Mouse (Mus musculus) cerebellum, postnatal 25 days (tissue): ENCODE data around the gene Pold1.

Source experiments
- DNase-seq, 2 experiments: peaks; one replicate each; pipeline ENCODE4 v3.0.0; 2021; ENCODE audit warnings: mixed read lengths in 2 of 2

Pold1 gene

DNA sequence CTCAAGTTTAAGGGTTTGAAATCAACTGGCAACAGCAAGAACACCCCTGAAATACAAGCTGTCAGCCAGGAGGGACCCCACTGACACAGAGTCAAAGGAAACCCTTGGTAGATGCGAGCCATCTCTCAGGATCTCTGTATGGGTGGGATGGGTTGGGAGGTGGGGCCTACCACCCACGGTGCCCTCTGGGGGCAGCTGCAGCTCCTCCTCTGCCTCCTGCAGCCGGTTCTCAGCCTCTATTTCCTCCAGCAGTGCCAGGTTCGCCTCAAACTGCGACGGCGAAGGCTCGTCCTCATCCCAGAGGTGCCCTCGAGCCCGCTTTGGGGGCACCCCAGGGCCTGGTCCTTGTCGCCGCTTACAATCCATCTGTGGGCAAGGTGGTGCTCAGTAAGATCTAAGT, 5.6 kb downstream of the Pold1 start:
- no peak for DNase-seq

DNA sequence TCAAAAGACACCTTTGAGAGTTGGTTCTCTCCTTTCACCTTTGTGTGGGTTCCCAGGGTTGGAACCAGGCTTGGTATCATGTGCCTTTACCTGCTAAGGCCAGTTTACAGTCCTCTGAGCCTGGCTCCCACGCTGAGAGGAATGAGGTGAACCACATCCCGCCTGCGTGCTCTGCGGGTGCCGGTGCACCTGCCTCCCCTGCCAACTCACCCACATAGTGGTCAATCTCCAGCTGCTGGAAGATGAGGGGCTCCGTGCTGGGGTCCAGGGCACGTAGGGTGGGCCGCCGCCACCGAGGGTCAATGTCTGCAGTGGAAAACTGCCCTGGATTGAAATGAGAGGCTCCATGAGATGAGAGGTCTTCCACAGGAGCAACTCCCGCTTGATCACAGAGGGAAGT, 6.1 kb downstream of the Pold1 start:
- DNase-seq, result no peak

DNA sequence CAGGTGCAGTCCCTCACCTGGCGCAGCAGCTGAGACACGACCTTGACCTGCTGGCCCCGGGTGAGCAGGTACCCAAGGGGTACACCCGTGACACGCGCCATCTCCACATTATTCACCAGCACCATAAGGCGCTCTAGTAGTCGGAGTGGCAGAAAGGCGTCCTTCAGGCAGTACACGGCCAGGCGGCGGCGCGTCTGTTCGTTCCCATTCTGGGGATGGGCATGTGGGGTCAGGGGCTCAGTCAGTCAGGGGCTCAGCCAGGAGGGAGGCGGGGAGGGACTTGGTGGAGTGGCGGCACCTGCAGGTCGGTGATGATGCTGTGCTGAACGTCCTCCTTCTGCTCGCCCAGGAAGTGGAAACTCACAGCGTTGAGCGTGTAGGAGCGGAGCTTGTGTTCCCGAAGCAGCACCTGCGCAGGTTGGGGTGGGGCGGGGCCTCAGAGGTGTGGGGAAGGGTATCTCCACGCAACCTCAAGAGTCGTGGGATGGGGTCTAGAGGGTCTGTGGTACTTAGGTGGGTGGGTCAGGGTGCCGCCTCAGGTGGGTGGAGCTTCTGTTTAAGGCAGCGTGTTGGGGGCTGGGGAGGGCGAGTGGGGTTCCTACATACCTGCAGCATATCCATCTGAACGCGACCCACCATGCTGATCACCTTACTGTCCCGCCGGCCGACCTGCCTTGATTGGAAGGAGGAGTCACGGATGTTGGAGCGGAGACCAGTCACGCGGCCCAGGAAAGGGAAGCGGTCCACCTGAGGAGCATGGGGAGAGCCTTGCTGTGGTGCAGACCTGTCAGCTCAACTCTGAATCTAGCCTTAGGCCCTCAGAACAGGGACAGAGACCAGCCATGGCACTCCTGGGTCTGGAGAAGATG, 9.7 kb downstream of the Pold1 start:
- DNase-seq, result no peak

DNA sequence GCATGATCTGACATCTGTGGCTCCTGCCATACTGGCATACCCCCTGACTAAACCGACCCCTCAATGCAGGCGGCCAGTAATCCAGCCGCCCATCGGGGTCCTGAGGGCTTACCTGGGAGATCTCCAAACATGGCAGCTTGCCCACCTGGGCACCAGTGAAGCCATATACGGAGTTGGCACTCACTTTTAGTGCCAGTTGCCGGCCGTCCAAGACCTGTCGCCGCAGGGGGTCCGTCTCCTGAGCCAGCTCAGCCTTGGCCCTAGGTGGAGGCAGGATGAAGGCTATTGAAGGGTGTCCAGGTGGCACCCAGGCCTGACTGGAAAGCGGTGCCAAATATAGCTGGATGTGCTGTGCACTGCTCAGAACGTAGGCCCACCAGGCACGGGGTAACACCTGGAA, 11.2 kb downstream of the Pold1 start:
- DNase-seq, result peak; percentile 79 to 87

DNA sequence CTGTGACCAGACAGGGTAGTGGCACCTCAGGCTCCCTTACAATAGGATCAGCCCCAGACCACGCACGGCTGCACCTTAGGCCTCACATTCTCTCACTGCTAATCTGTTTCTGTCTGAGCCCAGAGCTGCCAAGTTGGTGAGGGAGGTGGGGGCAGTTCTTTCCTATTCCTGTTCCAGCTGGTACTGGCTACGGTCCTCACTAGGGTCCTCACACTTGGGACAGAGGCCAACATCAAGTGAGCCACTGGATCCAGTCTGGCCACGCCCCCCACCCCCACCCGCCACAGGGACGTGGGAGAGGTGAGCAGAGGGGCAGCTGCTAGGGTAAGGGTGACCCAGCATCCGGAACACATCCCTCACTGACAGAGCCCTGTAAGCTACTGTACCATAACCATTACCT, 11.6 kb downstream of the Pold1 start:
- DNase-seq, result peak in 1 of 2 experiments; percentile 49

DNA sequence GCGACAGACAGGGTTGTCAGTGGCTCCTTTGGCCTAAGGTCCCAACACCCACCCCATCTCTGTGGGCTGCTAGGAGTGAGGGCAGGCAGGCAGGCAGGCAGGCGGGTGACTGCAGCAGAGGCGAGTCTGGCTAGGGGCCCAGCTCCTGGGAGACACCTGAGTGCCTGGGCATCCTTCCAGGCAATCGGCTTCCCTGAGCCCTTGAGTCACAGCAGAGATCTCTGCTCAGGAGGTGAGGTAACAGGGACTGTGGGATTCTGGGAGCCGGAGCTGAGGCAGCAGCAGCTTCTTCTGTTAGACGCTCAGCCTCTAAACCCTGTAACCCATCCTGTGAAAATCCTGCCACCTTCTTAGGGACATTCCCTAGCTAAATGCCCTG, 12.1 kb downstream of the Pold1 start:
- peak; percentile 83 to 94 for DNase-seq

DNA sequence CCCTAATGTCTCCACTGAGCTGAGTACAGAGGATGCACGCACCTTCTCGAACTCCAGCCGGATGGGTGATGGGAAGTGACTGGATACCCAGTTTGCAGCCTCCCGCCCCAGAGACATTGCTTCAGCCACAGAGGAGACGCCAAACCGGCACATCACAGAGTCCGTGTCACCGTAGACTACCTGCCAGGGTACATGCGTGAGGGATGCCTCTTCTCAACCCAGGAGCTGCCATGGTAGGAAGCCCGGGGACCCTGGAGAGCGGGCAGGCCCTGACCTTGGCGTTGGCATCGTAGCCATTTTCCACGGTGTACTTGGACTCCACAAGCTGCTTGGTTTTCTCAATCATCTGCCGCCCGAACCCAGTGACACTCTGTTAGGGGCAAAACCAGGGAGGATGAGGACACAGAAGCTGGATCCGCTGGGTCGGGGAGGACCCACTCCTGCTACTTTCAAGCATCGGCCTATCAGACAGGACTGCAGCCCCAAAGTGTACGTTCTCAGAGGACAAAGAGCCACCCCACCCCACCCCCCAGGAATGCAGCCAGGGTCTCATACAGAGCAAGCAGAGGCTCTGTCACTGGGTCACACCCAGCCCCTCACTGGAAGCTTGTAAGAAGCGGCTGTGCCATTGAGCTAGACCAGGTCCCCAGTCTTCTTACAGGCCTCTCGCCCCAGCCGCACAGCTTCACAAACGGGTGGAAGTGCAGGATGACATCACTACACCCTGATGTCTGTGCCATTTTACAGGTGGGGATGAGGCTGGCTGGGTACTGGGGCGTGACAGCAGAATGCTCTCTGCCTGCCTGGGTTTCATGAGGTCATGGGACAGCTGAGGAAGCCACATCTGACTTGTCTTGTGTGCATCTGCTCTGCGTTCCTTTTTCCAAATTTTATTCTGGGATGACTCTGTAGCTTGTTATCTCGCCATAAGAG, 12.7 kb downstream of the Pold1 start:
- no peak for DNase-seq

DNA sequence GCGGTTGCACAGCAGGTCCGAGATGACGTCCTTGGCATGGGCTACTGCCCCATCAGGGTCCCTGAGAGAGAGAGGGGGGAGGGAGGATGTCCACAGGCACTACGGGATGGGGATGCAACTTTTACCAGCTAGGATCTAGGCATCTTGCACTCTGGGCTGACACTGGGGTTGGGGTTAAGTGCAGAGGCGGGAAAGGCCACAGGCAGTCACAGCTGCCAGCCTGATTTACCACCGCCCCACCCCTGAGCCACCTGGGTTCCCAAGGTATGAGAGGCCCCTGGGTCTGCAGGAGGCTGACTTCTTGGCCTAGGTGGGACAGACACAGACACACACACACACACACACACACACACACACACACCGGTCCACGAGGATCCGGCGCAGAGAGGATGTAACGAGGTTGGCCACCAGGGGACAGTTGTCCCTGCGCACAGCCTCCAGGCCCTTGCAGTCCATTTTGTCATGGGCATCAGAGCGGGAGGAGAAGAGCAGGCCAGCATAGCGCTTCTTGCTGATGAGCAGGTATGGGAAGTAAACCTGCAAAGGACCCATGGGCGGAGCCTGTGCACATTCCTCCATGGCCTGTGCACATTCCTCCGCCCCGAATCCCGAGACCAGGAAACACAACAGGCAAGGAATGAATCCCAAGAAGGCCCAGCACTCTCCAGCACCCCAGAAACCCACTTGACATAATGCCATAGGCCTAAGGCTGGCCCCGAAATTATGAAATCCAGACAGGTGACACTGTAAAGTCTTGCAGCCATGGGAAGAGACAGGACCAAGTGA, 13.8 kb downstream of the Pold1 start:
- DNase-seq, result no peak

DNA sequence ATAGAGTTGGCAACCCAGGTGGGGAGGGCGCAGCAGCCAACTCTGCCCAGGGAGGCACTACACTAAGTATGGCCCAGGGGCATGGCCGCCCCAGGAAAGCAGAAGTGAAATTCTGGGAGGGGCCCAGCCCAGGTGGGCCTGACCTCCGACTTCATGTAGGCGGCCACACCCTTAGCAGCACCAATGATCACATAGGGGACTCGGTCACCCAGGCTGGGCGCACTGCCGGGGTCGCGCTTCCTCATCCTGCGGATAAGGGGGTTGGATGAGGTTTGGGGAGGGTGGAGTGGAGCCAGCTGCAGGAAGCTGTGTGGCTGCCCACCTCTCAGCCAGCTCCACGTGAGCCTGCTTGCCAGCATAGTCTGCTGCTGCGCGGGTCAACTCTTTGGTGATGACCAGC, 14.4 kb downstream of the Pold1 start:
- no peak for DNase-seq

DNA sequence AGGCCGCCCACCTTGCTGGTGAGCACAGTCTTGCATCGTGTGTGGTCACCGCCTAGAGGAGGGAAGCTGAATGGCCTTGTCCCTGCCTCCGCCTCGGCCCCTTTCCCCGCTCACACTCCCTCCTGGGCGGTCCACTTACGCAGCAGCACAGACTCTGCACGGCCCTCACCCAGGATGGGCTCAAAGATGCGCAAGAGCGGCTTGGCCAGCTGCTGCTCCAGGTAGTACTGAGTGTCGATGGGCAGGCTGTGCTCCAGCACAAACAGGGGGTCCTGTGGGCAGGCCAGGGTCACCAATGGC, 15.0 kb downstream of the Pold1 start:
- DNase-seq, result no peak

DNA sequence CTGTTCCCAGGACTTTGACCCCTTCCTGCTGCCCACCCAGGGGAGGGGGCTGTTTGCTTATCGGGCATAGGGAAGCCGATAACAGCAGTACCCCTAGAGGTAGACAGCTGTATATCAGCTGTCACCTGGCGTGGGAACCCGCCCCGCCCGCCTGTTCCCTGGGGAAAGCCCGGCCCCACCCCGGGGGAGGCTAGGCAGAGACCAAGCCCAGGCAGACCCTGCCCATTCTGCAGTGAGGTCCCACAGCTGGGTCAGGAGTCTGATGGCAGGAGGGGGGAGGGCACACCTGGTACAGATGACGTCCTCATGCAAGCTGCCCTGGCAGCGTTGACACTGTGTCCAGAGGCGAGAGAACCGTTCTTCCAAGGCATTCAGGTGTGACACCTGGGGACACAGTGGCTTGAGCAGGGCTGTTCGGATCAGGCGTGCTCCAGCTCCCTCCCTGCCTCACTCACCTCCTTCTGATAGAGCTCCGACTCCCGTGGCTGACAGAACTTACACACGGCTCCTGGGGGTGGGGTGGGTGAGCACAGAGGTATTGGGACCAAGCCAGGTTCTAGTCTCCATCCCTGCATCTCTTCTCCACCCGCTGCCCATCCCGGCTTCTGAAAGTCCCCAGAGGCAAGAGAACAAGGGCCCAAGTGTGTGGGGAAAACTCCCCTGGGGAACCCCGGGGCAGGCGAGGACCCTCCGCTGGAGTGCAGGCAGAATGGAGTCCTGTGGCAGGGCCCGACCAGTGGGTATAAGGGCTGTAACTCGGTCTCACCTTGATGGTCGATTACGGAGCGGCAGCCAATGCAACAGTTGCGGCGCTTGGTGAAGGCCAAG, 15.5 kb downstream of the Pold1 start:
- no peak for DNase-seq

DNA sequence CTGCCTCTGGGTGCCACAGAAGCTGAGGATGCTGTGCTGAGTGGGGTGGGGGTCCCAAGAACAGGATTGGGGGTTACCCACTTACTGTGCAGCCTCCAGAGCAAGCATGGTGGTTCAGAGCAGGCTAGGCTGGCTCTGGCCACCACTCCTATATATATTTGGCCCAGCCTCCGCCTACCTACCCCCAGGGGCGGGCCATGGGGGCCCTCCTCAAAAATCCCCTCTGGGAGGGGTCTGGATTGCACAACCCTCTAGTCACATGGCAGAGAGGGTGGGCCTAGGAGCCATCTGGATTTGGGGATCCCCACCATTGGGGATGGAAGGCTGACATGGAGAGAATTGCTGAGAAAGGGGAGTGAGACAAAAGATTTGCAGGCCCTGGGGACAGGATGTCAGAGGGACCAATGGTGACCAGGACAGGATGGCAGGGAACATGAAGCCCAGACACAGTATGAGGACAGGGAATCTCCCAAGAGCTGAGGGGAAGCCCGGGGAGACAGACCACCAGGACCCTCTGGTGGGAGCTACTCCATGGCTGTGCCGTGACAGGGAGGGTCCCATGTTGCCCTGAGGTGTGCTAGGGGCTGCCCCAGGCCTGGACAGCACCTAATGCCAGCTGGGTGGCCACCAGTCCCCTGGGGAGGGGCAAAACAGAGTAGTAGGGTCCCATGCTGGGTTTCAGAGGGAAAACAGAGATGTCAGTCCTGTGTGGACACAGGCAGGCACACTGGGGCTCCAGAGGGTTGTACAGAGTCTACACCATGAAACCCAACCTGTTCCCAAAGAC, 16.5 kb downstream of the Pold1 start, which contains the start of gene Spib:
Gene Spib, minus strand, starts transcription at position 126 of the 787 bp plus-strand sequence.
- DNase-seq, result no peak

DNA sequence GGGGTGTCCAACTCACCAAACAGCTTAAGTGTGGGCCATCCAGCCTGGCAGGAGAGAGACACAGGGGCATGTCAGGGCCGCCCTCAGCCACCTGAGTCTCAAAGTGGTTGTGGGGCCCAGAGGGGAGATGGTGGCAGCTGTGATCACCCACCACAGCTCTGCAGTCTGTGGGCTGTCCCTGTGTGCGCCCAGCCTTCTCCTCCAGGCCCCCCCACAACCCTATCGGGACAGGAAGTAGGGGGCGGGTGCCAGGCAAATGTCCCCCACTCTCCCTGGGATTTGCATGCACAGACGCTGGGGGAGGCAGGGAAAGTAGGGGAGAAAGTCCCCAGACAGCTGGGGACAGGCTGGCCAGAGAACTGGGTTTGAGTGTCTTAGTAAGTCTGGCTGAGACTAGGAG, 17.4 kb downstream of the Pold1 start:
- no peak for DNase-seq

DNA sequence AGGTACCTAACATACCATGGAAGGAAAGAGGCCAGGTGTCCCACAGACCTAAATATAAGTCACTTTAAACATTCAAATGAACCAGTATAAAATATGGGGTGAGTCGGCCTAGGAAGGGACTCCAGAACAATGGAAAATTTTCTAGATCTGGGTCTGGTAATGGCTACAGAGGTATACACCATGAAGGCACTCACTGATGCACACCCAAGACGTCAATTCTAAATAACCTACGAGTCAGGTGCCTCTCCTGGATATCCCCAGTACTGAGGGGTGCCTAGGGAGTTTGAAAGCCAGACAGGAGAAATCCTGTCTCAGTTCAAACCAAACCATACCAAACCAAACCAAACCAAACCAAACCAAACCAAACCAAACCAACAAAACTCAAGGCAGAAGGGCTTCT, 18.1 kb downstream of the Pold1 start:
- no peak for DNase-seq

DNA sequence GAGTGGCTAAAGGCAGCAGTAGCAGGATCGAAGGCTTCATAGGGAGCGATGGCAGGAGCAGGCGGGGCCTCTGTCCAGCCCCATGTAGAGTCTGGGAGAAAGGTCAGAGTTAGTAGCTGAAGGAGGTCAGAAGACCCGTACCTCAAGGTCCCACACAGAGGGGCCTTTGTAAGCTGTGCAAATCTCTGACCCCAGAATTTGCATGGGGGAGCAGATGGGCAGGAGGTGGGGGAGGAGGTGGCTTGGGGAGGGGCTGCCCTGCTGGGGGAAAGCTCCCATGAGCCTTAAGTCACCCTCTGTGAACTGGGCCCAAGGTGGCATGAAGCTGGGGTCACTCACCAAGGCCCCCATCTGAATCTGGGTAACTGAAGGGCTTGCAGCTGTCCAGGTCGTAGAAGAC, 19.1 kb downstream of the Pold1 start:
- DNase-seq, result no peak

DNA sequence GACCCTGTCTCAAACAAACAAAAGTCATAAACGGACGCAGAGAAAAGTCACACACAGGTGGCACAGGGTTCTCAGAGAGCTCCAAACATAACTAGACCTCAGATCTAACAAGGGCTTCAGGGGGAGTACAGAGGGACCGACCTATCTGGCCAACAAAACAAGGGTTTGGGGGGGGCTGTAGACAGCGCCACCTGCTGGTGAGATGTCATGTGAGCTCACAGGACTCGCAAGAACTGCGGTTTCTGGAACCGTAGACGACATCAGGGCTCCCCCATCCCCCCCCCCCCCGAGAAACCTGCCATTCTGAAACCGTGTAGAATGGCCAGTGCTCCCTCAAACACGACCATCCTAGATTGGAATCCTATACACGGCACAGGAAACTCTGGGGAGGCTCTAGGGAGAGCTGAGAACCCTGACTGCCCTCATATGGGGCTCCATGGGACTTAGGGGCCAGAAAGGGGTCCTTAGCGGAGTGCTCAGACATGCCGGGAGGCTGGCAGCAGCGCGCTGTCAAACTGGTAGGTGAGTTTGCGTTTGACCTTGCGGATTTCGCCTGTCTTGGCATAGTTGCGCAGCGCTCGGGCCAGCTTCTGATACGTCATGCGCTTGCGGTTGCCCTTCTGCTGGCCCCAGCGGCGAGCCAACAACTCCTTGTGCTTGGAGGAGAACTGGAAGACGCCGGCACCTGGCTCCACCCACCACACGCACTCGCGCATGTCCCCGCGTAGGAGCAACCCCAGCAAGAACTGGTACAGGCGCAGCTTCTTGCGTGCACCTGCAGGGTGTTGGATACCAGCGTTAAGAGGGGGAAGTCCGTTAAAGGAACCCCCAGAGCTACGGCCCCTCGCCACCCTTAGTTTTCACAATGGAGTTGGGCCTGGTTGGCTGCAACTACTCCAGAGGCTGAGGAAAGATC, 20.9 kb downstream of the Pold1 start:
- peak; percentile 82 to 88 for DNase-seq

DNA sequence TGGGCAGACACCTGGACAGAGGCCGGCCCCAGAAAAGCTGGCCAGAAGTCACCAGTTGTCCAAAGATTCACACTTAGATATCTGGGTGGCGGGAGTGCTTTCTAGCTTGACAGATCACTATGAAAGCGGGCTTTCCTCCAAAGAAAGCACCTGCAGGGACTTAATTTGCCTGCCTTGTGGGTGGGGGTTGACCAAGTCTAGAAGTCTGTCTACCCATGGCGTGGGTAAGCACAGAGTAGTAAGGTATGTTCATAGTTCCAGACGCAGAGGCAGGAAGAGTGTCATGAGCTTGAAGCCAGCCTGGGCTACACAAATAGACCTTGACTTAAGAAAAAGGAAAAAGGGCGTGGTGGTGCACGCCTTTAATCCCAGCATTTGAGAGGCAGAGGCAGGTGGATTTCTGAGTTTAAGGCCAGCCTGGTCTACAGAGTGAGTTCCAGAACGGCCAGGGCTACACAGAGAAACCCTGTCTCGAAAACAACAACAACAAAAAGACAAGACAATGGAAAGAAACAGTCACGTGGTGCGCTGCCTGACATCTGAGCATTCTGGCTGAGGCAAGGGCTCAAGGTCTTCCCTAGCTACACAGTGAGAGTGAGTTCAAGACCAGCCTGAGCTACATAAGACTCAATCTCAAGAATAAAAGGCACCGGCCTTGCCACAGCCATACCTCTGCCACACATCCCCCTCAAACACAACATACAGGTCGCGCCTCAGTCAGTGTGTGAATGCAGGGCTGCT, 22.1 kb downstream of the Pold1 start:
- no peak for DNase-seq

DNA sequence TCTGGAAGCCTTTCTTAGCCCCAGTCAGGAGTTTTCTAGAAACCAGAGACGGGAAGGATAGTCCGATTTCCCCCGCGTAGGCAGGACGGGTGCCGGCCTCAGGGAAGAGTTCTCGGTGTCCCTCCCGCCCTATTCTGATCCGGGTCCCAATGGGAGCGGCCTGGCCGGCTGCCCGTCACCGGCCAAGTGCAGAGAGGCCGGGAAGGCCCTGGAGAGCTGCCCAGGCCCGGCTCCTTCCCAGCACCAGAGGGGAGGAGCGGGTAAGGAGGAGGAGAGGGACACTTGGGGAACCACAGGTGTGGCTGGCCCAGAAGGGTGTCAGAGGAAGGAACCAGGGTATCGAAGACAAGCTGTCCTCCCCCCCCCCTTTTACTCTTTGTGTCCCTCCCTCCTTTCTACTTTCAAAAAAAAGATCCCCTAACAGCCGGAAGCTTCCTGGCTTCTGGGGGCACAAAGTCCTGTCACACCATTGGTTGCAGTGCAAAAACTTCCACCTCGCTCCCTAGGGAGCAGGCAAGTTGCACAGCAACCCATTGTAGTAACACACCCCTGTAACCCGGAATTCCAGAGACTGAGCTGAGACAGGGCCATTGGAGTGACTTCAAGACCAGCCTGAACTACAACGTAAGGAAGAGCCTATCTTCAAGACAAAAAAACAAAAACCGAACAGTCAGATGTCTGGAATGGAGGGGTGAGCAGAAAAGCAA, 23.4 kb downstream of the Pold1 start:
- DNase-seq, result peak; percentile 76 to 85

DNA sequence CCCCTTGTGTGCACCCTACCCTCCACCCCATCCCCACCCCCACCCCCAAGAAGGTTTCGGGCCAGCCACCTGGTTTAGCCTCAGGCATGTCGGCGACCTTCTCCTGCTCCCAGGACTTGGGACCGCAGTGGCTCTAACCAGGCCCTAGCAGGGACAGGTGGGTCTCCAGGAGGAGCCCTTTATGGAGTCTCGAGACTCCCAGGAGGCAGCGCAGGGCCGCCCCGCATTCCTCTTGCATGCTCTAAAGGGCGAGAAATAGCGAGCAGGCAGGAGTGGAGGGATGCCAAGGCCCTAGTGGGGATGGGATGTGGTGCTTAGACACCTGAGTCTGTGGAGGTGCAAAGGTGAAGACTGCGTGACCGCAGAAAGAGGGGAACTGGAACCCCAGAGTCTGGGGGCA, 24.1 kb downstream of the Pold1 start, which contains the start of gene Mybpc2:
Gene Mybpc2, minus strand, starts transcription at position 155 of the 400 bp plus-strand sequence.
- DNase-seq, result peak in 1 of 2 experiments; percentile 52
